Mouse (Mus musculus) erythroblast, embryonic 14.5 days (primary cell): ENCODE results near the gene Faf1.

Experiments used
- GATA1 ChIP-seq: IDR thresholded peaks from 2 replicates; pipeline ENCODE4 v1.6.1; 2012; ENCODE audit warnings: low read length, inconsistent platforms, mixed read lengths
- TAL1 ChIP-seq: IDR thresholded peaks from 3 replicates; pipeline ENCODE4 v1.6.1; 2012; ENCODE audit warnings: low read length, inconsistent platforms, mixed read lengths

DNA sequence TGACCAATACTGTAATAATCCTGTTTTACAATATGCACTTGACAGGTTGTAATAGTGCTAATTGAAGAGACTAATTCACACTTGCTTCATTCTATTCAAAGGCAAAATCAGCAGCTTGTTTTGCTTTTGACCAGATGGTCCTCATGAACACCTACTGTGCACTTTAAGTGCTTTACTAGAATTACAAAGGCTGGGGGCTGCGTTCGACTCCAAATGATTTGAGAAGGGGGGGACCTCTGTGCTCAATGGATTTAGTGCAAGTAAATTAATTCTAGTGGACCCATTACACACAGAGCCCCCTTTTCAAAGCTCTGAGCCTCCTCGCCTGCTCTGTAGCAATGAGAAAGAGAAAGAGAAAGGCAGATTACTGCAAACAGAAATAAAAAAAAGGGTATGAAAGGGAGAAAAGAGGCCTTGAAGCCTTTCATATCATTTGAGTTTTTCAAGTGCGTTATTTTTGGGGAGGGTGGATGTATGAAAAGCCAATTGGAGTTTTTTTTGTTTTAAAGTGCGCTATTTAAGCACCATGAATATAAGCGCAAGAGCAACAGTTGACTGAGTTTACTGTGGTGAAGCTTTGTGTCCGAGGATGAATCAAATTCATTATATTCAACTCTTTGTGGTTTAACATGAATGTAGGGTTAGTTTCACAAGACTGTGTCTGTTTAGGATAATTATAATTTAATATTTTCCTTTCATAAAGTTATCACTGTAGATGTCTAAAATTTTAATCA is 86.5 kb downstream of the Faf1 start:
- TF ChIP-seq GATA1 (no peak), TAL1 (no peak)
